Mouse (Mus musculus) brain, adult 10 weeks (tissue): Measurements from ENCODE around the gene Cluap1. TPM values are rescaled to one million over a fixed set of nuclear protein-coding genes. Genes with fewer than 3 reads are reported as not detected.

Experiments used
- polyA plus RNA-seq: library from polyadenylated mRNA; stranded (reverse); fragments of 350-450 nt; fragmentation: Illumina TruSeq; extraction: RNeasy Lipid Tissue Mini Kit (QIAGEN cat#74804); gene quantifications from one replicate; pipeline ENCODE4 v1.2.3, GENCODE M21; 2015; ENCODE audit warnings: low read depth, low replicate concordance

The Cluap1 gene
- 35.0 TPM for polyA plus RNA-seq

DNA sequence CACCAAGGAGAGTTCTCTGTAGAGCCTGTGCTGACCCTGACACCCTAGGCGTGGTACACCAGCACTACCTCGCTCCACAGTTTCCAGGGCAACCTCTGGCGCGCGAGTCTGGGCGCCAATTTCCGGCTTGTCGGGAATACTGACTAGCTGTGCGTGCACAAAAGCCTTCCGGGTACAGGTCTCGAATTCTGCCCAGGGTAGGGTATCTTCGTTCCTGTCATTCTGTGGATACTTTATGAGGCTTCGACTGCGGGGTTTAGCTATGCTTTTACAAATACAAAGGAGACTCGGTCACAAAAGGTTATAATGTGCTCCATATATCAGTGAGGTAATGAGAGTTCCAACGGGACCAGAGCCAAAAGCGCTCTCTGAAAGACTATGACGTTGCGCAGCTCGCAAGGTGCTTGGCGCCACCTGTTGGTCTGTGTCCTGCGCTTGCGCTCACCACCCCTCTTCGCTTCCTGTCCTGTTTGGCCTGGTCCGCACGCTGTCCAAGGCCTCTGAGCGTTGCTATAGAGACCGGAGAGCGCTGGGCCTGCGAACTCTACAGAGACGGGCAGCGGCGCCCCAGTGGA, at the start of gene Cluap1, which contains the start of gene 1700037C18Rik:
Gene Cluap1 (plus strand): TSS at position 265 of the 575 bp plus-strand sequence.
Gene 1700037C18Rik (minus strand): TSS at position 153 of the 575 bp plus-strand sequence.

DNA sequence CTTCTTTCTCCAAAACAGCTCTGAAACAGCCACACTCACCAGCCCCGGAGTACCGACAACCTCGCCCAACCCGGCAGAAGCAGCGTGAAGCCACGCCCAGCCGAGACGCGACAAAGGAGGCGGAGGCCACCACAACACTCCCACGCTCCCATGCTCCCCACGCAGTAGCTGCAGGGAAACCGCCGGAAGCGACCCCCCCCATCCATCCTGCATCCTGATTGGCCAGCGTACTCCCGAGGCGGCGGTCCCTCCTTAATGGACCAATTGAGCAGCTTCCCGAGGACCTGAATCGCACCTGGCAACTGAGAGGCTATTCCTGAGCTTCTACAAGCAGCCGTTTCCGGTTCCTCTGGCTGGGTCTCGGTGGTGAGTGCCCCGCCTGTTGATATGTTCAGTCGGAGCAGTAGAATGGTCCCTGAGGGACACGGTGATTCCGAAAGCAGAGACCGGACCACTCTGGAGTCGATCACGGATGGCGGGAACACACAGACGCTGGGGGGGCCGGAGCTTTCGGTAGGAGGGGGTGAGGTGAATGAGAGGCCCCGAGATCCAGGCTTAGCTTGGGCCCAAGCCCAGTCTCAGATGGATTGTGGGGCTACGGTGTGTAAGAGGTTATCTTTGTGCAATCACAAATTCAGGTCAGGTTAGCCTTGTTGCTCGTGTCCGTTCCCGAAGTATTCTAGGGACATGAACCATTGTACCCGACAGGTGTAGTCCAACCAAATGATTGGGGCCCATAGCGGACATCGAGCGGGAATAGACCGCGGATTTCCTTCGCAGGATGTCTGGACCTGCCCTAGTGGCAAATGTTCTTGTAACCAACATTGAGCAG, 36.2 kb upstream of the Cluap1 start, which contains the start of gene Naa60:
Gene Naa60 (plus strand): TSS at position 160 of the 832 bp plus-strand sequence.

DNA sequence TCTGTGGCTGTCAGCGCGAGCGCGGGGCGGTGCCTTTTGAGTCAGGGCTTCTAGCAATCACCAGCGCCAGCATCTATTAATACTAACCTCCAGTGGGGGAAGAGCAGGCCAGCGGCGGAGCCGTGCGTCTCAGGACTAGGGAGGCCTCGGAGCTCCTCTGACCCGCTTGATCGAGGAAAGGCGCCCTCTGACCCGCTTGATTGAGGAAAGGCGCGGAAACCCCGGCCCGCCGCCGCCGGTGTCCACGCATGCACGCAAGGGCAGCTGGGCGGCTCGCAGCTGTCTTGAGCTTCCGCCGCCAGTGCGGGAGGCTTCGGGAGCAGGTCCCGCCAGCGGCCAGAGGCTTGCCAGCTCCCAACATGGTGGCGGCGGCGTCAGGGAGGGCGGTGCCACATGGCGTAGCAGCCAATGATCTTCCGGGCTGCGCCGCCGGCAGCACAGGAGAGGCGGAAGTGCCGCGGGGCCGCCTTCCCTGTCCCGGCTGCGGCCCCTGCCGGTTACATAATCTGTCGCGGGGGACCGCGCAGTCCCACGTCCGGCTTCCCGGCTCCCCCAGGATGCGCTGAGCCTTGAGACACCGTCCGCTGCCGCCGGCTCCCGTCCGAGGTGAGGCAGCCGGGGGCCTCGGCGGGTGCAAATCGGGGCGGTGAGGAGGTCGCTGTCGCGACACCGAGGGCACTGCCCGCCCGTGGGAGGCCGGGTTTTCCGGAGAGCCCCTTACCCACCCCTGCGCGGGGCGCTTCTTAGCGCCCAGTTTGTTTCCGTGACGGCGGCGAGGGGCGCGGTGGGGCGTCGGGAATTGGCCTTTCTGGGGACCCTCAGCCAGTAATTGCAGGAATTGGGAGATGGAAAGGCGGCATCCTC, 24.2 kb upstream of the Cluap1 start, which contains the start of the genes Zfp597 and Gm20695:
Gene Zfp597 (minus strand): TSS at position 361 of the 864 bp plus-strand sequence.
Gene Gm20695 (plus strand): TSS at position 448 of the 864 bp plus-strand sequence.

DNA sequence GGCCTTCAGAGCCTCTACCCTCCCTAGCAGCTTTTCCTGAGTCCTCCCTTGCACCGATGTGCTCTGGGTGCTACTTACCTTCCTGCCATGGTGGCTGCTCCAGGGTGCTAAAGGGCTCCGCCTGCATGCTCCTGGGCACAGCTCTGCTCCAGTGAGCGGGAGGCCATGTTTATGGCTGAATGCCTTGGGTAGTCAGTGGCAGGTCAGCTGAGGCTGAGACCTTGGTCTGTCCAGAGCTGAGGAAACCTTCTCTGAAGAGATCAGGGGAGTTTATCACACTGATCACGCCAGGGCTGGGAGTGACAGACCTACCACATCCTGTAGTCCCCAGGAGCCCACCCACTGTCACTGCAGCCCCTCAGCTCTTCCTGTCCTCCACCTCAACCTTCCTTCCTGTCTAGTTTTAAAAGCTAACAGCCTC, 67.7 kb downstream of the Cluap1 start, which contains the start of gene Nlrc3:
Gene Nlrc3 (minus strand): TSS at position 382 of the 421 bp plus-strand sequence.

Other genes starting within 250 kb of the Cluap1 start
- not detected for gene Mefv, start 190.7 kb upstream of the Cluap1 start, polyA plus RNA-seq
- gene Zfp263, start 164.7 kb upstream of the Cluap1 start, polyA plus RNA-seq = 19.3 TPM
- gene Olfr15, start 77.9 kb upstream of the Cluap1 start, polyA plus RNA-seq = not detected
- gene Zfp174, start 61.5 kb upstream of the Cluap1 start, polyA plus RNA-seq = 3.3 TPM
- gene Naa60, start 36.4 kb upstream of the Cluap1 start, polyA plus RNA-seq = 105 TPM
- 16.5 TPM for gene Zfp597, start 24.2 kb upstream of the Cluap1 start, polyA plus RNA-seq
- gene Gm20695, start 24.2 kb upstream of the Cluap1 start, polyA plus RNA-seq = 0.58 TPM
- gene 1700037C18Rik, start 112 bp upstream of the Cluap1 start, polyA plus RNA-seq = 10.2 TPM
- gene Nlrc3, start 67.8 kb downstream of the Cluap1 start, polyA plus RNA-seq = 0.82 TPM
- gene Slx4, start 95.0 kb downstream of the Cluap1 start, polyA plus RNA-seq = 23.4 TPM
- gene Dnase1, start 128.1 kb downstream of the Cluap1 start, polyA plus RNA-seq = not detected
- 71.9 TPM for gene Trap1, start 169.0 kb downstream of the Cluap1 start, polyA plus RNA-seq